Mouse (Mus musculus): ENCODE results near the gene Plekhb2. TPM values are rescaled to one million over a fixed set of nuclear protein-coding genes. Genes with fewer than 3 reads are reported as not detected.
A peak's percentile ranks its signal among the peaks of the same experiment; 100 is the strongest.

Gene Plekhb2
- polyA plus RNA-seq, 1 experiment: 184 TPM

DNA sequence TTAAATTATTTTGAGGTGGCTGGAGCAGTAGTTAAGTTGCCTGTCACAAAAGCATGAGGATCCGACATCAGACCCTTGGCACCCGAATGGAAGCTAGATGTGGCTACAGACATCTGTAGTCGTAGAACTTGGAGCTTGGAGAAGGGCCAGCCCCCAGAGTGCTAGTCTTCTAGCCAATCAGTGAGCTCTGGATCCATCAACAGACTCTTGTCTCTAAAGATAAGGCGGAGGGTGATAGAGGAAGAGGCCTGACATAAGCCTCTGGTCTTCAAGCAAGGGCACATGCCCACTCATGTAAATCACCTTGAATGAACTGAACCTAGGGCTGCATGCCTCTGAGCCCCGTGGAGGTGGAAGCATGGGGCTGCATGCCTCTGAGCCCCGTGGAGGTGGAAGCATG lies 29.8 kb downstream of the Plekhb2 start:
- TF ChIP-seq POLR2A (IDR thresholded peaks at IDR 0.05; ENCODE audit: extremely low read depth, insufficient read depth, low read length): no peak
- TF ChIP-seq CTCF (IDR thresholded peaks at IDR 0.05; ENCODE audit: extremely low read depth, insufficient read depth, low read length): no peak
- no peak overlapping the region for H3K27ac ChIP-seq (ENCODE audit: insufficient read depth, low read length)

DNA sequence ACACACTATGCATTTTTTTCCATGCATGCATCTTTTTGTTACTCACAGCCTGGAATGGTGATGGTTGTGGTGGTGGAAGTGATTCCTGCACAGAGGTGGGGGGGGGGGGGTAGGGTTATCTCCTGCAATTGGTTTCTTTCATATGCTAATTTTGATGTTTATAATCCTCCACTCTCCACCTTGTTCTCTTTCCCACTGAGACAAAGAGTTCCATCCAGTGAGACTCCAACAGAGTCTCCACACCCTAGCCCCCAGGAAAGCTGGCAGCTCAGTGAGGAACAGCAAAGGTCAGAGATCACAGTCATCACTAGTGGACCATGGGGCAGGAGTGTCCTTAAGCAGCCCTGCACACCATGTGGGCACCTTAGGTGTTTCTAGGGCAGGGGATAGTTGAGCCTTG lies 34.0 kb downstream of the Plekhb2 start:
- Histone ChIP-seq H3K27ac (ENCODE audit: insufficient read depth, low read length) (no peak overlapping the region), H3K4me1 (ENCODE audit: control insufficient read depth, insufficient read depth, low read length) (no peaks in the 10 kb centered on the region), H3K4me3 (ENCODE audit: insufficient read depth, low read length) (no peak overlapping the region)
- TF ChIP-seq POLR2A (IDR thresholded peaks at IDR 0.05; ENCODE audit: extremely low read depth, insufficient read depth, low read length) (no peak), CTCF (IDR thresholded peaks at IDR 0.05; ENCODE audit: extremely low read depth, insufficient read depth, low read length) (no peak)

More for the DNA sequence above, 29.8 kb downstream of the Plekhb2 start:
- Histone ChIP-seq H3K4me3 (ENCODE audit: insufficient read depth, low read length) (no peak overlapping the region), H3K4me1 (ENCODE audit: control insufficient read depth, insufficient read depth, low read length) (no peaks in the 10 kb centered on the region)

DNA sequence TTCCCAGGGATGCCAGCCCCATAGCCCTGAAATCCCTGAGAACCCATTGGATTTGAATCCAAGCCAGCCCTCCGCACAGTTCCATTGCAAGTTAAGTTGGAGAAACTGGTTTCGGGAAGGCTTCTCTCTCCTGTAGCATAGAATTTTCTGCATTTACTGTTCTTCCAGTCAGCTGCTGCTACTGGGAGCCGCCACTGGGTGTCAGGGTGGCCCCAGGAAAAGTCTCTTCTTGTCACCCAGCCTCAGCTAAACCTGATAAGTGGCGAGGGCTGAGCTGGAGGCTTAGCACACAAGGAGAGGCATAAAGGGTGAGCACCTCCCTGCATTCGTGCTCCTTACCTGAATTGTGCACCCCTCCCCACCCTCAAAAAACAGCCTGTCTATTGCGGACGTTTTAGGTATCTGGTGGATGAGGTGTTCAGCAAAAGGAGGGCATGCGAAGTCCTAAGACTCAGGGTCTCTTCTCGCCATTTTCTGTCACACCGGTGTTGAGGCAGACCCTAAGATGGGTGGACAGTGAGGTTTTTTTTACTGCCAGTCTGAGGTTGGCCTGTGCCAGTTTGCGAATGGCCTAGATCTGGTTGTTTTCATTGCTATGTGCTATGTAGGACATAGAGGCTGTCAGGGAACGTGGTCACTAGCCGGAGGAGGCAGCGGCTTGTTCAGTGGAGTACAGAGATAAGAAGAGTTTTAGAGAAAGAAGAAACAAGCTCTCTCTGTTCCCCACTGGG lies 41.9 kb downstream of the Plekhb2 start:
- no peak overlapping the region for H3K4me3 ChIP-seq (ENCODE audit: insufficient read depth, low read length)
- H3K4me1 ChIP-seq (ENCODE audit: control insufficient read depth, insufficient read depth, low read length): no peaks in the 10 kb centered on the region
- TF ChIP-seq CTCF (IDR thresholded peaks at IDR 0.05; ENCODE audit: extremely low read depth, insufficient read depth, low read length) (peak; percentile 74), POLR2A (IDR thresholded peaks at IDR 0.05; ENCODE audit: extremely low read depth, insufficient read depth, low read length) (no peak)
- no peak overlapping the region for H3K27ac ChIP-seq (ENCODE audit: insufficient read depth, low read length)

DNA sequence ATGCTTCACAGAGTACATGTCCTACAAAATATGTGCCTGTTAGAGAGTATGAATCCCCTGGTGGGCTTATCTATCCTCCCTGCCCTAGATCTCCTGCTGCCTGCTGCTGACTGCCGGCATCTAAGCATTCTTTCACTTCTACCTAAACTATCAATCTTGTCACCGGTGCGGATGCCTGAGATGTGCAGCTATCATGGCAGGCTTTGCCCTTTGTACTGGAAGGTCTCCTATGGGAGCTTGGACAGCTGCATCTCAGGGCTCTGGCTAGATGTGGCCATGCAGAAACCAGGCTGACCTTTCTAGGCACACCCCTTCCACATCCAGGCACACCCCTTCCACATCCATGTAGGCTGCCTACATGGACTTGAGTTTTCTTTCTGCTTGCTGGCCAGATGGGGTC lies 42.7 kb downstream of the Plekhb2 start:
- H3K4me1 ChIP-seq (ENCODE audit: control insufficient read depth, insufficient read depth, low read length): no peaks in the 10 kb centered on the region
- TF ChIP-seq CTCF (IDR thresholded peaks at IDR 0.05; ENCODE audit: extremely low read depth, insufficient read depth, low read length) (no peak), POLR2A (IDR thresholded peaks at IDR 0.05; ENCODE audit: extremely low read depth, insufficient read depth, low read length) (no peak)
- H3K27ac ChIP-seq (ENCODE audit: insufficient read depth, low read length): no peak overlapping the region

GRCm38 (mm10) chr1:34893331-34893730 lies 43.6 kb downstream of the Plekhb2 start:
- Histone ChIP-seq H3K4me1 (ENCODE audit: control insufficient read depth, insufficient read depth, low read length) (no peaks in the 10 kb centered on the region), H3K4me3 (ENCODE audit: insufficient read depth, low read length) (no peak overlapping the region), H3K27ac (ENCODE audit: insufficient read depth, low read length) (no peak overlapping the region)
- no peak for TF ChIP-seq CTCF (IDR thresholded peaks at IDR 0.05; ENCODE audit: extremely low read depth, insufficient read depth, low read length)
- no peak for TF ChIP-seq POLR2A (IDR thresholded peaks at IDR 0.05; ENCODE audit: extremely low read depth, insufficient read depth, low read length)

More for the DNA sequence above, 42.7 kb downstream of the Plekhb2 start:
- H3K4me3 ChIP-seq (ENCODE audit: insufficient read depth, low read length): no peak overlapping the region

DNA sequence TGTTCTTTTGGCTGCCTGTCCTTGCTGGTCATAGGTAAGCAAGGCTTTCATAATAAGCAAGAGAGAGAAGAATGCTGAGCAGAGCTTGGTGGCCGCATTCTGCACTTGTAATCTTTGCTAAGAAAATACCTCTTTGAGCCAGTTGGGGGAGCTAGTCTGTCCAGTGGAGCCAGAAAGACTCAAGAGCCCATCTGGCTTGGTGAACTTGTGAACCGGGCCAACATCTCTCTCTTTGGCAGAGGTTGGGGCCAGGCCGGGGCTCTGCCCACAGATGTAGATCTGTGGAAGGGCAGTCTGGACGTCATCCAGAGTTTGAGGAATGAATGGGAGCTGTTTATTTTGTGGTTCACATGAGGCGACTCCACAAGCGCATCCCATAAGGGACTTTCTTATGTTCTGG lies 44.1 kb downstream of the Plekhb2 start:
- TF ChIP-seq POLR2A (IDR thresholded peaks at IDR 0.05; ENCODE audit: extremely low read depth, insufficient read depth, low read length): no peak
- peak; percentile 56 for TF ChIP-seq CTCF (IDR thresholded peaks at IDR 0.05; ENCODE audit: extremely low read depth, insufficient read depth, low read length)
- no peak overlapping the region for H3K27ac ChIP-seq (ENCODE audit: insufficient read depth, low read length)
- no peak overlapping the region for H3K4me3 ChIP-seq (ENCODE audit: insufficient read depth, low read length)
- H3K4me1 ChIP-seq (ENCODE audit: control insufficient read depth, insufficient read depth, low read length): no peaks in the 10 kb centered on the region

DNA sequence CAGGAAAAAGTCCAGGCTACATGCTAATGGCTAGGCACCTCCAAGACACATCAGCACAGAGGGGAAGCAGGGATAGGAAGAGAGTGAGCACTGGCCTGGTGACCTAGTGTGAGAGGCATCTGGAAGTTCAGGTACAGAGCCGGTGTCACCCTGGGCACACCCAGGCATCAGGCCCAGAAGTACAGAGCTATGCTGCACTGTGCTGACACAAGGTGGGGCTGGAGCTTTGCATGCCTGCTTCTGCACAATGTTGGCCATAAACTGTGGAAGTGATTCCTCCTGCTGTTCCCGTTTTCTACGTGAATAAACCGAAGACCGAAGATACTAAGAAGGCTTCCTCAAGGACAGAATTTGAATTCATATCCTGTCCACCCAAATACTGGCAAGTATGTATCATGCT lies 46.3 kb downstream of the Plekhb2 start:
- TF ChIP-seq CTCF (IDR thresholded peaks at IDR 0.05; ENCODE audit: extremely low read depth, insufficient read depth, low read length): no peak
- no peak for TF ChIP-seq POLR2A (IDR thresholded peaks at IDR 0.05; ENCODE audit: extremely low read depth, insufficient read depth, low read length)
- Histone ChIP-seq H3K27ac (ENCODE audit: insufficient read depth, low read length) (no peak overlapping the region), H3K4me1 (ENCODE audit: control insufficient read depth, insufficient read depth, low read length) (no peaks in the 10 kb centered on the region), H3K4me3 (ENCODE audit: insufficient read depth, low read length) (no peak overlapping the region)

- H3K4me1 ChIP-seq (ENCODE audit: control insufficient read depth, insufficient read depth, low read length): no peaks in the 10 kb centered on the region
- peak; percentile 74 for TF ChIP-seq CTCF (IDR thresholded peaks at IDR 0.05; ENCODE audit: extremely low read depth, insufficient read depth, low read length)
- TF ChIP-seq POLR2A (IDR thresholded peaks at IDR 0.05; ENCODE audit: extremely low read depth, insufficient read depth, low read length): no peak
- H3K27ac ChIP-seq (ENCODE audit: insufficient read depth, low read length): no peak overlapping the region
- H3K4me3 ChIP-seq (ENCODE audit: insufficient read depth, low read length): no peak overlapping the region
These were observed 47.1 kb downstream of the Plekhb2 start for GRCm38 (mm10) chr1:34896898-34897297.

- Histone ChIP-seq H3K4me1 (ENCODE audit: control insufficient read depth, insufficient read depth, low read length) (no peaks in the 10 kb centered on the region), H3K4me3 (ENCODE audit: insufficient read depth, low read length) (no peak overlapping the region), H3K27ac (ENCODE audit: insufficient read depth, low read length) (no peak overlapping the region)
- TF ChIP-seq POLR2A (IDR thresholded peaks at IDR 0.05; ENCODE audit: extremely low read depth, insufficient read depth, low read length) (no peak), CTCF (IDR thresholded peaks at IDR 0.05; ENCODE audit: extremely low read depth, insufficient read depth, low read length) (no peak)
These were observed 78.9 kb downstream of the Plekhb2 start for GRCm38 (mm10) chr1:34928656-34929055.

Other genes with a start within 250 kb of the Plekhb2 start
- 237 and 250 TPM in 2 replicates for gene Fam168b, start 6.9 kb upstream of the Plekhb2 start, polyA plus RNA-seq (2012; rRNA removed)

All from cortical plate, adult 2 months (tissue).